Mouse (Mus musculus) hindbrain, embryonic 10.5 days (tissue): Measurements from ENCODE around the gene Kdelr2. TPM values are rescaled to one million over a fixed set of nuclear protein-coding genes. Genes with fewer than 3 reads are reported as not detected.
"Not testable (repeated sequence)": the region's sequence is repeated elsewhere in the genome, so short reads cannot be mapped to it uniquely, and the experiment has no call there.

Source experiments
- DNase-seq: peaks from one replicate; pipeline ENCODE4 v3.0.0-alpha.2; 2017; ENCODE audit warnings: low spot score
- H3K27ac ChIP-seq: fragments of 300-500 bp; sonication (generic); 2 replicates; pipeline ENCODE4 v1.5.1; 2016; ENCODE audit warnings: mild to moderate bottlenecking, moderate library complexity
- H3K27me3 ChIP-seq: fragments of 300-500 bp; sonication (generic); 2 replicates; pipeline ENCODE4 v1.6.1; 2016; ENCODE audit warnings: mild to moderate bottlenecking; ENCODE audit not compliant: poor library complexity, insufficient read depth, severe bottlenecking
- H3K36me3 ChIP-seq: fragments of 300-500 bp; sonication (generic); 2 replicates; pipeline ENCODE4 v1.6.1; 2016; ENCODE audit warnings: mild to moderate bottlenecking, moderate library complexity
- H3K4me1 ChIP-seq: fragments of 300-500 bp; sonication (generic); replicated peaks from 2 replicates; pipeline ENCODE4 v1.6.1; 2016; ENCODE audit warnings: mild to moderate bottlenecking
- H3K4me3 ChIP-seq: fragments of 300-500 bp; sonication (generic); 2 replicates; pipeline ENCODE4 v1.5.1; 2016; ENCODE audit warnings: mild to moderate bottlenecking, moderate library complexity
- H3K9me3 ChIP-seq: fragments of 300-500 bp; sonication (generic); 2 replicates; pipeline ENCODE4 v1.6.1; 2016; ENCODE audit warnings: mild to moderate bottlenecking, moderate library complexity
- WGBS: fragments of 180-500 bp; shearing (Covaris S2); methylation state at CpG from one replicate; pipeline ENCODE4 v1.1.7; 2016; 5-methylcytosine and 5-hydroxymethylcytosine counted together
- polyA plus RNA-seq: library from polyadenylated mRNA; unstranded; fragments of >200 nt; fragmentation: Nextera tagmentation; extraction: Ambion mirVana; gene quantifications from 2 replicates; pipeline ENCODE4 v1.2.1, GENCODE M21; 2016

Kdelr2 gene
- polyA plus RNA-seq, 1 experiment from 2014 or later: 179 TPM

DNA sequence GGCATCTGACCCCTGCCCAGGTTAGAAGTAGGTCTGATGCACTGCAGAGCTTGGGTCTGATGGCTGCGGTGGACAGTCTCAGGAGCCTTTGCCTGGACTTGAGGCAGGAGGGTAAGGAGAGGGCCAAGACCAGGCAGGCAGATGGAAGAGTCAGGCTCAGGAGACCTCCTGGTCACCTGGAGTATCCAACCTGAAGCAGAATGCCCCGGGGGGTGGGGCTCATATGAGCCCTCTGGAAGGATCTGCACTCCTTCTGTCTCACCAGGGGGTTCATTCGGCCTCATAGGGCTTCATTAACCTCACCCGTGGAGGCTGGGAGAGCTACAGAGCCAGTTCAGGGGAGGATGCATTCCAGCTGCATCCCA lies 32.5 kb upstream of the Kdelr2 start:
- Histone ChIP-seq H3K9me3 (peaks cover under 1% of the 10 kb centered on the region; the same call in 1 of the 2 replicates), H3K4me1 (peaks cover 22% of the 10 kb centered on the region), H3K4me3 (no peak overlapping the region), H3K27me3 (peaks cover 89% of the 10 kb centered on the region), H3K36me3 (no peaks in the 10 kb centered on the region), H3K27ac (no peak overlapping the region)
- DNase-seq: no peak
- WGBS: 58% methylated on average over 4 of the region's 4 CpGs

DNA sequence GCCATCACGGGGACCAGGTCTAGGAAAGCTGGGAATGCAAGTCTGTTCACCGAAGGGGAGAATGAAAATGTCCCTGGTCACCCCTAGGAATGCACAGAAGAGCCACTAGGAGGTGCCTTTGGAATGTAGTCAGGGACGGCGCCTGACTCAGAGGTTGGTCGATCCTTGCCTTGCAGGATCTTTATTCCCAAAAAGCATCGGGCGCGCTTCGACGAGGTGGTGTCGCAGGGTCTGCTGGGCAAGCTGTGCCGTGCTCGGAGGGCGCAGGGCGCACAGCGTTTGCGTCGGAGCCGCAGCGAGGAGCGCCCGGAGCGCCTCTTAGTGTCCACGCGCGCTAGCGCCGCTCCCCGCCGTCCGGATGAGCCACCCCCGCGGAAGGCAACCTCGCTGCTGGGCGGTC lies 30.8 kb upstream of the Kdelr2 start:
- DNase-seq: peak; percentile 30
- H3K27ac ChIP-seq: 0 out of 2 replicates have a peak overlapping the region, but pooled peaks have one; percentile 1
- H3K27me3 ChIP-seq: peaks cover 82% of the 10 kb centered on the region
- 3% methylated on average over 35 of the region's 35 CpGs for WGBS
- peaks cover 4% of the 10 kb centered on the region; the same call in 1 of the 2 replicates for H3K9me3 ChIP-seq
- H3K4me3 ChIP-seq: peak overlapping the region; percentile 43
- peaks cover 22% of the 10 kb centered on the region for H3K4me1 ChIP-seq
- no peaks in the 10 kb centered on the region for H3K36me3 ChIP-seq

DNA sequence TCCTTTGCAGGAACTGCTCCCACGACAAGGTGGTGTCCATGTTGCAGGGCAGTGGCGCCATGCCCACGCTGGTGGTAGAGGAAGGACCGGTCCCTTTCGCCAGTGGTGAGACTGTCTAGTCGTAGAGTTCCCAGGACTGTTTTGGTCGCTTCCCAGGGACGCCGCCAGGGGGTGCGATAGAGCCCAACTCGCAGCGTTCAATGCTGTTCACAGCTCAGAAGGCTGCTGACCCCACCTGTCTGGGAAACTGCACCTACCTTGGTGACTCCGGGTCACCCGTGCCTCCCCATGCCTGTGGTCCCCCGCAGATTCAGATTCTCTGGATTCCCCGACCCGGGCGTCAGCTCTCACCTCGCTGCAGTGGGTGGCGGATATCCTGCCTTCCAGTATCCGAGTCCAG lies 28.4 kb upstream of the Kdelr2 start:
- H3K27ac ChIP-seq: no peak overlapping the region
- peaks cover 4% of the 10 kb centered on the region; the same call in 1 of the 2 replicates for H3K9me3 ChIP-seq
- peaks cover 13% of the 10 kb centered on the region for H3K4me1 ChIP-seq
- peaks cover 61% of the 10 kb centered on the region for H3K27me3 ChIP-seq
- H3K36me3 ChIP-seq: no peaks in the 10 kb centered on the region
- WGBS: 11% methylated on average over 21 of the region's 21 CpGs
- peak overlapping the region; percentile 35; the same call in 1 of the 2 replicates for H3K4me3 ChIP-seq
- peak; percentile 80 for DNase-seq

DNA sequence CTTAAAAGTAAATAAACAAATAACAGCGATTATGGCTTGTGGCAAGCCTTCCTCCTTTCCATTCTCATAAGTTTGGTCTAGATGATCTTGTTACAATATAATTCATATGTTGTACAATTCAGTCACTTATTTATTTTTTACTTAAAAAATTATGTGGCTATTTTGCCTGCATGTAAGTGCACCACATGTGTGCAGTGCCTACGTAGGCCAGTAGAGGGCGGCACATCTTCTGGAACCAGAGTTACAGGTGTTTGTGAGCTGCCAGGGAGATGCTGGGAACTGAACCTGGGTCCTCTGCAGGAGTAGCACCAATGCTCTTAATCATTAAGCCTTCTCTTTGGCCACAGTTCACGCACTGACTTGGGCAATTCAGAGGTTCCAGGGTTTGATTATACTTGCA lies 27.5 kb upstream of the Kdelr2 start:
- Histone ChIP-seq H3K4me1 (peaks cover 10% of the 10 kb centered on the region), H3K36me3 (no peaks in the 10 kb centered on the region), H3K27ac (no peak overlapping the region), H3K9me3 (peaks cover 4% of the 10 kb centered on the region; the same call in 1 of the 2 replicates), H3K4me3 (no peak overlapping the region), H3K27me3 (peaks cover 51% of the 10 kb centered on the region)
- no peak for DNase-seq
- WGBS: 81% methylated on average over 4 of the region's 4 CpGs

DNA sequence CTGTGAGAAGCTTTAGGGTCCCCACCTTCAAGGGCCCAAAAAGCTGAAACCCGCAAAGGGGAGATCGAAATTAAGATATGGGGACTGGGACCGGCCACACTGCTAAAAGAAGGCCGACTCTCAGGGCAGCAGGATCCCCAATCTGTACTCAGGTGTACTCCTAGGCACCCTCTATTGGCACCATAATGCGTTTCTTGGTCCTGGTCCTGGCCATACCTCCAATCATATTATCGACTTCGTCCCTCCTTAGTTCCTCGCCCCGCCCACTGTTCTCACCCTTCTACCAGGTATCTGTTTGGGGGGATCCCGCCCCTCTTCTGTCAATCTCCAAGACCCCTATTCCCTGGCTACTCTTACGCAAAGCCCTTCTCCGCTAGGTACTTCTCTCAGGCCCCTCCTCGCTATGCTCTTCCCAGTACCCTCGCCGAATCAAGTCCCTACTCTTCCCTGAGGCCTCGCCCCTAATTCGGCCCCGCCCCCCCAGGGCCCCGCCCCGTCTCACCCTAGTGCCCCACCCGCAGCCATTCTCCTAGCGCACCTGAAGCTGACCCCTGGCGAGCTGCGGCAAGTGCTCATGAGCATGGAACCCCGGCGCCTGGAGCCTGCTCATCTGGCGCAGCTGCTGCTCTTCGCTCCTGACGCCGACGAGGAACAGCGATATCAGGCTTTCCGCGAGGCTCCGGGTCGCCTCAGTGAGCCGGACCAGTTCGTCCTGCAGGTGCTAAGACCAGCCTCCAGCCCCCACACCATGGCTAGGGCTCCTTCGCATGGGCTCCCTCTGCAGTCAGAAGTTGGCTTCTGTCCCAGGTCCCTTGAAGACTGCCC lies 16.6 kb upstream of the Kdelr2 start:
- Histone ChIP-seq H3K36me3 (no peaks in the 10 kb centered on the region), H3K27ac (no peak overlapping the region), H3K4me3 (peak overlapping the region; percentile 47), H3K9me3 (no peaks in the 10 kb centered on the region), H3K27me3 (peaks cover 68% of the 10 kb centered on the region), H3K4me1 (peaks cover 10% of the 10 kb centered on the region)
- 10% methylated on average over 39 of the region's 39 CpGs for WGBS
- peak; percentile 31 for DNase-seq

DNA sequence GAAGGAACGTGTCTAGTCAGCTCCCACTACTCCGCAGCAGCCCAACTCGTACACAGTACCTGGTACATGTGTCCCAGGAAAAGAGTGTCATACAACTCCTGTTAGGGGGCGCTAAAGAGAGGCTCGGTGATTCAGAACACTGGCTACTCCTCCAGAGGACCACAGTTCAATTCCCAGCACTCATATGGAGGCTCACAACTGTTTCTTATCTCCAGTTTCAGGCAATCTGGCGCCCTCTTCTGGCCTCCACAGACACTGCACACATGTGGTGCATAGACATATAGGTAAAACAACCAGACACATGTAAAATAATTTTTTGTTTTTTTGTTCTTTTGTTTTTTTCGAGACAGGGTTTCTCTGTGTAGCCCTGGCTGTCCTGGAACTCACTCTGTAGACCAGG lies 9.5 kb upstream of the Kdelr2 start:
- H3K4me1 ChIP-seq: no peaks in the 10 kb centered on the region
- H3K27ac ChIP-seq: no peak overlapping the region
- H3K4me3 ChIP-seq: no peak overlapping the region
- 79% methylated on average over 7 of the region's 7 CpGs for WGBS
- peaks cover 7% of the 10 kb centered on the region for H3K9me3 ChIP-seq
- peaks cover under 1% of the 10 kb centered on the region; the same call in 1 of the 2 replicates for H3K27me3 ChIP-seq
- no peak for DNase-seq
- peaks cover 6% of the 10 kb centered on the region; the same call in 1 of the 2 replicates for H3K36me3 ChIP-seq

DNA sequence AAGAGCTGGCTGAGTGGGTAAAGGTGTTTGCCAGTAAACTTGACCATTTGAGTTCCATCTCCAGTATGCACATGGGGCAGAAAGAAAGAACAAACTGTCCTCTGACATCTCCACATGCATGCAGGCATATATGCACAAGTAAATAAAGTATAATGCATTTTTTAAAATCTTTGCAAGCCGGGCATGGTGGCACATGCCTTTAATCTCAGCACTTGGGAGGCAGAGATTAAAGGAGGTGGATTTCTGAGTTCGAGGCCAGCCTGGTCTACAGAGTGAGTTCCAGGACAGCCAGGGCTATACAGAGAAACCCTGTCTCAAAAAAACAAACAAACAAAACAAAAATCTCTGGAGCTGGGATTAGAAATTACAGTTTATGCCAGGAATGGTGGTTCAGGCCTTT lies 8.7 kb upstream of the Kdelr2 start:
- WGBS: 91% methylated on average over 2 of the region's 2 CpGs
- not testable (repeated sequence) for DNase-seq

DNA sequence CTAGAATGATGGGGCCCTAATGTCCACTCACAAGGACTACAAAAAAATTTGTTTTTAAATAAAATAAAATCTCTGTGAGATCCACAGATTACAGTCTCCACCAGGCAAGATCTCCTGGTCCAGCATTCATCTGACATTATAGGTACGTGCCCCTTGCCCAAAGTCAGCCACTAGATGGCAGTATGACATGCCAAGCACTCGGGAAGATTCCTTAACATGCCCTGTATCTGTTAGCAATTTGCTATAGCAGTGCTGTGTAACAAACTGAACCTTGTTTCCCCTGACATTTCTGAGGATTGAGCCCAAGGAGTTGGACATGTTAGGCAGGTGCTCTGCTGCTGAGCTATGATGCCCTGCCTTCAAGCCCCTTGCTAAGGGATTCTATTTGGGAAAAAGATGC lies 8.0 kb upstream of the Kdelr2 start:
- H3K4me1 ChIP-seq: no peaks in the 10 kb centered on the region
- H3K27me3 ChIP-seq: no peaks in the 10 kb centered on the region
- no peak overlapping the region for H3K27ac ChIP-seq
- peaks cover 7% of the 10 kb centered on the region for H3K9me3 ChIP-seq
- DNase-seq: no peak
- 46% methylated on average over 2 of the region's 2 CpGs for WGBS
- no peak overlapping the region for H3K4me3 ChIP-seq
- peaks cover 9% of the 10 kb centered on the region; the same call in 1 of the 2 replicates for H3K36me3 ChIP-seq

More for the DNA sequence above, 8.7 kb upstream of the Kdelr2 start:
- not testable (repeated sequence) for H3K4me3 ChIP-seq, H3K27me3 ChIP-seq, H3K4me1 ChIP-seq, H3K36me3 ChIP-seq, H3K27ac ChIP-seq, H3K9me3 ChIP-seq

DNA sequence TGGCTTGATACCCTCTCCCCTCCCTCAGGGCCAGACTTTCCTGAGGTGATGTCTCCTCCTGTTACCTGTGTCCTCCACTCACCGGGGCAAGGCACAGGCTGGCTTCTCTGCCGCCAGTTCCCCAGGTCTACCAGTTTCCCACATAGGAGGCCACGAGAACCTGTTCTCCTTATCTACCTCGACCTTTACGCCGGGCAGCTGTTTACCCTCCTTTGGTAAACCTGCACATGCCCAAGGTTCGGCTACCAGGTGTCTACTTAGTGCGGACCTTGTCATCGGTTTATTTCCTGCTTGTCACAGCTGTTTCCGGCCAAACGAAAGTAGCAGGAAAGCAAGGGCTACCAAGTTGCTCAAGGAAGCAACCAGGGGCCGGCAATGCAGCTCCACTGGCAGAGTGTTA lies 3.1 kb upstream of the Kdelr2 start:
- H3K27ac ChIP-seq: no peak overlapping the region
- H3K4me3 ChIP-seq: no peak overlapping the region
- no peaks in the 10 kb centered on the region for H3K27me3 ChIP-seq
- peaks cover 27% of the 10 kb centered on the region for H3K4me1 ChIP-seq
- DNase-seq: no peak
- WGBS: 90% methylated on average over 12 of the region's 12 CpGs
- H3K36me3 ChIP-seq: peaks cover 13% of the 10 kb centered on the region; the same call in 1 of the 2 replicates
- 0 out of 2 replicates have a peak, but pooled peaks cover 3% of the 10 kb centered on the region for H3K9me3 ChIP-seq

DNA sequence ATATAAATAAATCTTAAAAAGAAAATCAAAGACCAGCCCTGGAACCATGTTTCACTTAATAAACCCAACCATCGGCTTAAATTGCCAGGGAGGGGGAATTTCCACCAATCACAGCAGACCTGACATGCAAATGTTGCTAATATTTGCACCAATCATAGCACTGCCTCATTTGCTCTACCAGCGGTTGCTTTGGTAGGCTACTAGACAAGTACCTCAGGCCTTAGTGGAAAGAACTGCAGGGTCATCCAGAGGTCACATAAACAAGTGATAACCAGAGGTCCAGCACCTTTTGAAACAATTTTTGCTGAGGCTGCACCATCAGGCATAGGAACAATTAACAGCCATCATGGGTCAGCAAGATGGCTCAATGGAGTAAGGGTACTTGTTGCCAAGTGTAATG lies 2.1 kb upstream of the Kdelr2 start:
- Histone ChIP-seq H3K27ac (no peak overlapping the region), H3K36me3 (peaks cover 22% of the 10 kb centered on the region), H3K4me1 (peaks cover 29% of the 10 kb centered on the region), H3K9me3 (no peaks in the 10 kb centered on the region), H3K27me3 (no peaks in the 10 kb centered on the region), H3K4me3 (no peak overlapping the region)
- WGBS: 75% methylated on average over 2 of the region's 2 CpGs
- no peak for DNase-seq

DNA sequence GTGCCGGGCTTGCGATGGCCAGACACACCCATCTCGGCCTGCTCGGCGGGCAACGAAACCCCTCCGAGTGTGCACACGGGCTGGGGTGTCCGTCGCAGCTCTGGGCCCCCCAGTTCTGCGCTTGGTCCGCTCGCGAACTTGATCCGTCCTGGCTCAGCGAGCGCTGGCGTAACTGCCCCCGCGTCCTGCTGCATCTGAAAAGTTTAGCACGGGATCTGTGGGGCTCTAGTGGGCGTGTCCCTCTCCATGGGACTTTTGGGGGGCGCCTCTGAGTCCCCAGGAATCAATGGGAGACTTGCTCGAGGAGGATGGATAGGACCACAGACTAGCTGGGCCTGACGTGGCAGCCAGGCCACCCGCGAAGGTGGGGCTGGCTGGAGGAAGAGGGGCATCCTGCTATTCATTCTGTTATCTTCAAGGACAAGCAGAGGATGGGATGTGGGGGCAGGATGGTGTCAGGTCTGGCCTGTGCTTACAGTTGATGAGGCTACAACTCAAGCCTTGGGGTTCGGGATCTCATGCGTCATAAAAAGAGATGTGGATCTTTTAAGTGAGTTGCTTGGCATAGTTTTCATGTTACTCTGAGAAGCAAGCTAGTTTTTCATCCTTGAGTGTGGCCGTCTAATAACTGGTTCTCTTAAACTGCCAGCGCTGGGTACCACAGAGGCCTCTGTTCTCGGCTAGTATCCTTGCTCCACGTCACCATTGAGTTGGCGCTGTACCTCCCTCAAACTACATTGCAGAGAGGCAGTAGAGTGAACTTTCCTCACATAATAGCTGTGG lies 701 bp downstream of the Kdelr2 start:
- Histone ChIP-seq H3K27ac (peak overlapping the region; percentile 94), H3K4me3 (peak overlapping the region; percentile 97), H3K4me1 (peaks cover 29% of the 10 kb centered on the region), H3K27me3 (no peaks in the 10 kb centered on the region), H3K9me3 (no peaks in the 10 kb centered on the region), H3K36me3 (peaks cover 42% of the 10 kb centered on the region)
- WGBS: 7% methylated on average over 34 of the region's 34 CpGs
- DNase-seq: no peak

DNA sequence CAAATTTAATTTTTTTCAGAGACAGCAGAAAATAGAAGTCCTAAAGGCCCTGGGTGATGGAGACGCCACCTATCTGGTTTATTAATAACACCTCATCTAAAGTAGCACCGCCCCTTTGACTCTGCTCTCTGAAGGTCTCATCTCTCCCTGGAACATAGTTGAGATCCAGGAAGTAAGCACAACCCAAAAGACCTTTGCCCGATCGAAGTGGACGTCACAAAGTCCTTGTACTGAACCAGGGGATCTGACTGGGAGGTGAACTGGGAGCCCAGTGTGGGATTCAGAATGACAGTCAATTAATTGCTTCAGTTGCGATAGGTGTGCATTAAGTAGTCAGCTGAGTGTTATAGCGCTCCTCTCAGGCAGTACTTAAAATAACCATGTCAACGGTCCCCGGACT lies 1.6 kb downstream of the Kdelr2 start:
- Histone ChIP-seq H3K9me3 (no peaks in the 10 kb centered on the region), H3K27me3 (no peaks in the 10 kb centered on the region), H3K36me3 (peaks cover 49% of the 10 kb centered on the region), H3K4me1 (peaks cover 29% of the 10 kb centered on the region), H3K27ac (no peak overlapping the region), H3K4me3 (peak overlapping the region; percentile 97)
- WGBS: 93% methylated on average over 9 of the region's 9 CpGs
- DNase-seq: no peak

DNA sequence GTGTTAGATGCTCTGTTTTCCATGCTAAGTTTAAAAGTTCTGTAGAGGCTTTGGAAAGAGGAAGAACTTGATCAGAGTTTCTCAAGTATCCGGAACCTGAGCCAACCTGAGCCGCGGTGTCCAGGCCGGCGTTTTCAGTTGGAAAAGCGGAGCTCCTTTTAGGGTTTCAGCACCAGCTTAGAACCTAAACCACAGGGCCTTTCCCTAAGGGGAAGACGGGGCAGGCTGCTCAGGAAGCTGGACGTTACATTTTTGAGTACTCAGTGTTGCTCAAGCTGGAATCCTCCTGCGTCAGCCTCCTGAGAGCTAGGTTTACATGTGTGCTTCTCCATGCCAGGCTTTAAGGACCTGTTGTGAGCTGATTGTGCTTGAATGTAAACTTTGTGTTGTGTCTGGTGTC lies 2.9 kb downstream of the Kdelr2 start:
- no peak for DNase-seq
- 95% methylated on average over 9 of the region's 9 CpGs for WGBS
- Histone ChIP-seq H3K36me3 (peaks cover 60% of the 10 kb centered on the region), H3K27me3 (no peaks in the 10 kb centered on the region), H3K9me3 (no peaks in the 10 kb centered on the region), H3K4me3 (no peak overlapping the region), H3K4me1 (peaks cover 27% of the 10 kb centered on the region), H3K27ac (no peak overlapping the region)
